Mouse (Mus musculus): Measurements from ENCODE around the gene Nipsnap3a. TPM values are rescaled to one million over a fixed set of nuclear protein-coding genes. Genes with fewer than 3 reads are reported as not detected.
A peak's percentile ranks its signal among the peaks of the same experiment; 100 is the strongest.

Gene Nipsnap3a
- polyA plus RNA-seq (2012; rRNA removed): not detected in 2 replicates

- no peak within 1 kb of the TSS for H3K27ac ChIP-seq (ENCODE audit: insufficient read depth, low read length)
- TF ChIP-seq POLR2A (IDR thresholded peaks at IDR 0.05; ENCODE audit: extremely low read depth, insufficient read depth, low read length) (no peak), CTCF (IDR thresholded peaks at IDR 0.05; ENCODE audit: extremely low read depth, insufficient read depth, low read length) (no peak)
- no peaks in the 10 kb centered on the region for H3K4me1 ChIP-seq (ENCODE audit: control insufficient read depth, insufficient read depth, low read length)
- no peak within 1 kb of the TSS for H3K4me3 ChIP-seq (ENCODE audit: insufficient read depth, low read length)
These were observed at the start of gene Nipsnap3a for GRCm38 (mm10) chr4:52989248-52989647. Gene Nipsnap3a, plus strand, starts transcription at chr4:52989272.

DNA sequence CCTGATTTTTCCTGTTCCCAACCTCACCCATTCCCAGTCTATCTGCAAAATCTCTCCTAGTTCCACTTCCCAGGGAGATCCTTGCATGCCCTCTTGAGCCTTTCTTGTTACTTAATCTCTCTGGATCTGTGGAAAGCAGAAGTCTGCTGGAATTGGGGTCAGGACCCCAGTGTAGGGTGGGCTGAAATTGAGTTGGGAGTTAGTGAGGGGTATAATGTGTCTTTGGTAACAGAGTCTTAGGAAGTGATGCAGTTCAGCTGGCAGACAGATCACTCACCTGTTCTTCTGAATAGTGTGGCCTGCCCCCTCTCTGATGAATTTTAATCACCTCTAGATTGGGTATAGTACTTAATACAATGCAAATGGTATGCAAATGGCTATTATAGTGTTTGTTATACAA is 42.4 kb upstream of the Nipsnap3a start:
- H3K4me3 ChIP-seq (ENCODE audit: insufficient read depth, low read length): no peak overlapping the region
- no peaks in the 10 kb centered on the region for H3K4me1 ChIP-seq (ENCODE audit: control insufficient read depth, insufficient read depth, low read length)
- TF ChIP-seq POLR2A (IDR thresholded peaks at IDR 0.05; ENCODE audit: extremely low read depth, insufficient read depth, low read length) (no peak), CTCF (IDR thresholded peaks at IDR 0.05; ENCODE audit: extremely low read depth, insufficient read depth, low read length) (no peak)
- H3K27ac ChIP-seq (ENCODE audit: insufficient read depth, low read length): no peak overlapping the region

DNA sequence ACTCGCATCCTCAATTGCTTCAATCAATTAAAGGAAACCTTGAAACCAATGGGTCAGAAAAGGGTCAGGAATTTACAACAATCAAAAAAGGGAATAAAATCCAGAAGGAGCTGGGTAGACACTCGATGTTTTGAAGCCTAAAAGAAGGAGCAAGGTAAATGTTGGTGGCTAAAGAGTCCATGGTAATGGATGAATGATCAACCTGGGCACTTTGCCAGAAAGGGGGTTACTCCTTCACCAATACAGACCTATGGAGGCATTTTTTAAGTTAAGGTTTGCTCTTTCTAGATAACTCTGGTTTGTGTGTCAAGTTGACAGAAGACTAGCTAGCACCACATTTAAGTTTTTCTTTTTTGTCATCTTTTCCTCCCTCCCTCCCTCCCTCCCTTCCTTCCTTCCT is 40.1 kb upstream of the Nipsnap3a start:
- Histone ChIP-seq H3K4me3 (ENCODE audit: insufficient read depth, low read length) (no peak overlapping the region), H3K4me1 (ENCODE audit: control insufficient read depth, insufficient read depth, low read length) (no peaks in the 10 kb centered on the region), H3K27ac (ENCODE audit: insufficient read depth, low read length) (no peak overlapping the region)
- no peak for TF ChIP-seq POLR2A (IDR thresholded peaks at IDR 0.05; ENCODE audit: extremely low read depth, insufficient read depth, low read length)
- no peak for TF ChIP-seq CTCF (IDR thresholded peaks at IDR 0.05; ENCODE audit: extremely low read depth, insufficient read depth, low read length)

- TF ChIP-seq CTCF (IDR thresholded peaks at IDR 0.05; ENCODE audit: extremely low read depth, insufficient read depth, low read length): peak; percentile 84
- no peak for TF ChIP-seq POLR2A (IDR thresholded peaks at IDR 0.05; ENCODE audit: extremely low read depth, insufficient read depth, low read length)
- H3K4me1 ChIP-seq (ENCODE audit: control insufficient read depth, insufficient read depth, low read length): no peaks in the 10 kb centered on the region
- H3K27ac ChIP-seq (ENCODE audit: insufficient read depth, low read length): no peak overlapping the region
- no peak overlapping the region for H3K4me3 ChIP-seq (ENCODE audit: insufficient read depth, low read length)
These were observed 30.4 kb upstream of the Nipsnap3a start for GRCm38 (mm10) chr4:52958693-52959092.

DNA sequence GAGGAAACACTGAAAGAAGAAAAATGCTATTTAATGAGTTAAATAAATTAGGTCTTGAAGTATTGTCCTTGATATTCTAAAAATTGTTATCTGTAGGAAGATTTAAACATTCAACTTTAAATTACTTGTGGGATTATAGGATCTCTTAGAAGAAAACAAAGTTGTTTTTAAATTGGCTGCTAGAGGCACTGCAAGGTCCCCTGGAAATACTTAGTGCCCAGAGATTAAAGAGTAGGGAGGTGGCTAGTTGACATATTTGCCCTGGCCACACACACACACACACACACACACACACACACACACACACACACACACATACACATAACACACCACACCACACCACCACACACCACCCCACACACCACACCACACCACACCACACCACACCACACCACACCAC is 24.8 kb upstream of the Nipsnap3a start, which contains the start of gene Olfr270:
Olfr270 (plus strand) TSS at position 301 of the 400 bp plus-strand sequence.
- H3K27ac ChIP-seq (ENCODE audit: insufficient read depth, low read length): no peak within 1 kb of the TSS
- no peak within 1 kb of the TSS for H3K4me3 ChIP-seq (ENCODE audit: insufficient read depth, low read length)
- TF ChIP-seq CTCF (IDR thresholded peaks at IDR 0.05; ENCODE audit: extremely low read depth, insufficient read depth, low read length) (no peak), POLR2A (IDR thresholded peaks at IDR 0.05; ENCODE audit: extremely low read depth, insufficient read depth, low read length) (no peak)

DNA sequence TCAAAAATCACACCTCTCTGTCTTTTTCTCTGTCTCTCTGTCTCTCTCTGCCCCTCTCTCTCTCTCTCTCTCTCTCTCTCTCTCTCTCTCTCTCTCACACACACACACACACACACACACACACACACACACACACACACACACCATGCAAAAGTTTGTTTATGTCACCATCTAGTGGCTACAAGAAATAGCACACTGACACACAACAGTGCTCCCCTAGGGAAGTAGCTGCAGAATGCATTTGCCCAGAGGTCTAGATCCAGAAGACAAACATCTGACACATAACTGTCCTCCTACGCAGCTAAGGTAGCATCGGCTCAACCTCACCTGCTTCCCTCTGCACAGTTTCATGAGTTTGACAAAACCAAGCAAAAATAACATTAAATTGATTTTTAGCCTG is 3.9 kb upstream of the Nipsnap3a start:
- Histone ChIP-seq H3K27ac (ENCODE audit: insufficient read depth, low read length) (no peak overlapping the region), H3K4me1 (ENCODE audit: control insufficient read depth, insufficient read depth, low read length) (no peaks in the 10 kb centered on the region), H3K4me3 (ENCODE audit: insufficient read depth, low read length) (no peak overlapping the region)
- TF ChIP-seq POLR2A (IDR thresholded peaks at IDR 0.05; ENCODE audit: extremely low read depth, insufficient read depth, low read length) (no peak), CTCF (IDR thresholded peaks at IDR 0.05; ENCODE audit: extremely low read depth, insufficient read depth, low read length) (peak; percentile 46)

More for the DNA sequence above, 24.8 kb upstream of the Nipsnap3a start, which contains the start of gene Olfr270:
- H3K4me1 ChIP-seq (ENCODE audit: control insufficient read depth, insufficient read depth, low read length): no peaks in the 10 kb centered on the region

- TF ChIP-seq CTCF (IDR thresholded peaks at IDR 0.05; ENCODE audit: extremely low read depth, insufficient read depth, low read length): no peak
- TF ChIP-seq POLR2A (IDR thresholded peaks at IDR 0.05; ENCODE audit: extremely low read depth, insufficient read depth, low read length): no peak
These were observed 2.8 kb upstream of the Nipsnap3a start for GRCm38 (mm10) chr4:52986266-52986665.

DNA sequence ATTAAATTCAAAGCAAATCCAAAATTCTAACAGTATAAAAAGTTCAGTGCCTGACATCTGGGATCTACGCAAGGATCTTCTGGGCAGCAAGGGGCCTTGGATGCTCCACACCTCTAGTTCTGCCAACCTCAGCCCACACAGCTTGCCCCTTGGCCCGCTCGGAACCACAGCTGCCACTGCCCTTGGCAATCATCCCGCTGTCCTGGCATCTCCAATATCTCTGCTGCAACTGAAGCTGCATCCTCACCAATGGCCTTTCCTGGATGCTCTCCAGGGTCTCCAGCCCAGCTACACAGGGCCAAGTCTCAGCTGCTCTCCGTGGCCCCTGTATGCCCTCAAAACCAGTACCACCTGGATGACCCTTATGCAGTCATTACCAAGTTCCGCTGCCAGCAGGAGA is 10.4 kb downstream of the Nipsnap3a start:
- TF ChIP-seq POLR2A (IDR thresholded peaks at IDR 0.05; ENCODE audit: extremely low read depth, insufficient read depth, low read length): no peak
- TF ChIP-seq CTCF (IDR thresholded peaks at IDR 0.05; ENCODE audit: extremely low read depth, insufficient read depth, low read length): no peak
- Histone ChIP-seq H3K4me1 (ENCODE audit: control insufficient read depth, insufficient read depth, low read length) (no peaks in the 10 kb centered on the region), H3K4me3 (ENCODE audit: insufficient read depth, low read length) (no peak overlapping the region), H3K27ac (ENCODE audit: insufficient read depth, low read length) (no peak overlapping the region)

More at GRCm38 (mm10) chr4:52986266-52986665, 2.8 kb upstream of the Nipsnap3a start:
- Histone ChIP-seq H3K27ac (ENCODE audit: insufficient read depth, low read length) (no peak overlapping the region), H3K4me1 (ENCODE audit: control insufficient read depth, insufficient read depth, low read length) (no peaks in the 10 kb centered on the region), H3K4me3 (ENCODE audit: insufficient read depth, low read length) (no peak overlapping the region)

GRCm38 (mm10) chr4:53000154-53000553 is 11.1 kb downstream of the Nipsnap3a start:
- H3K4me3 ChIP-seq (ENCODE audit: insufficient read depth, low read length): no peak overlapping the region
- TF ChIP-seq CTCF (IDR thresholded peaks at IDR 0.05; ENCODE audit: extremely low read depth, insufficient read depth, low read length) (no peak), POLR2A (IDR thresholded peaks at IDR 0.05; ENCODE audit: extremely low read depth, insufficient read depth, low read length) (no peak)
- no peaks in the 10 kb centered on the region for H3K4me1 ChIP-seq (ENCODE audit: control insufficient read depth, insufficient read depth, low read length)
- H3K27ac ChIP-seq (ENCODE audit: insufficient read depth, low read length): no peak overlapping the region

DNA sequence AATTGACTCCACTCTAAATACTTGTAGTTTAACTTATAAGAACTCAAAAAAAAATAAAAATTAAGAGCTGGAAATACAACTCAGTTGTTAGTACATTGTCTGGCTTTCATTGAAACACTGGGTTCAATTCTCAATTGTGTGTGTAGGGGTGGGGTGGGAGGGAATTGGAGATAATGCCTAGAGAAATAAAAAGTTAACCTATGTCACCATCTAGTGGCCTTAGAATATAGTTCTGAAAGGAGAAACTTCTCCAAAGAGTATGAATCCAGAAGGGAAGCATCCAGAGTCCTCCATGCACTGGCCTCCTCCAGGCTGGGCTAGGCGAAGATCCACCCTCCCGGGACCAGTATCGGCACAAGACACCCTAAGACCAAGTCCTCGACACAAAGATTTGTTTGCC is 20.1 kb downstream of the Nipsnap3a start:
- Histone ChIP-seq H3K27ac (ENCODE audit: insufficient read depth, low read length) (no peak overlapping the region), H3K4me3 (ENCODE audit: insufficient read depth, low read length) (no peak overlapping the region), H3K4me1 (ENCODE audit: control insufficient read depth, insufficient read depth, low read length) (no peaks in the 10 kb centered on the region)
- no peak for TF ChIP-seq POLR2A (IDR thresholded peaks at IDR 0.05; ENCODE audit: extremely low read depth, insufficient read depth, low read length)
- no peak for TF ChIP-seq CTCF (IDR thresholded peaks at IDR 0.05; ENCODE audit: extremely low read depth, insufficient read depth, low read length)
